10 mouse cellular contexts compared by ENCODE assay signal in genomic region chr4:130572545-130572944, GRCm38 (mm10). TPM values are rescaled to one million over a fixed set of nuclear protein-coding genes. Genes with fewer than 3 reads are reported as not detected.
DNase-seq lines count a peak whose midpoint lies in the region; ATAC-seq and TF ChIP-seq lines count a peak whose summit lies in the region.
"Had no signal": no experiment of that assay in that cellular context is flagged by ENCODE, and none has a peak within 500 bp of the region (broad histone marks: within the 10 kb centered on the region; RNA-seq: fewer than 3 reads in every experiment).

No protein-coding gene starts in this region.

- TF ChIP-seq CTCF in layer of hippocampus, adult 2 months (conservative IDR thresholded peaks at IDR 0.05), result no peak

- H3K27me3 ChIP-seq in embryonic facial prominence, embryonic 14.5 days (replicated peaks; ENCODE audit: control insufficient read depth, insufficient read depth, low read length), result no peaks in the 10 kb centered on the region
- H3K27me3 ChIP-seq in hindbrain, embryonic 14.5 days (ENCODE audit: control insufficient read depth, insufficient read depth, low read length), result no peaks in the 10 kb centered on the region
- H3K27me3 ChIP-seq in myocyte (ENCODE audit: control insufficient read depth, insufficient read depth, insufficient read length), result no peaks in the 10 kb centered on the region

- H3K27ac ChIP-seq in layer of hippocampus, adult 2 months, result peak overlapping the region; percentile 86
- no peak overlapping the region for H3K27ac ChIP-seq in embryonic facial prominence, embryonic 14.5 days (replicated peaks; ENCODE audit: low read depth, low read length)
- H3K27ac ChIP-seq in hindbrain, embryonic 14.5 days, result peak overlapping the region; percentile 94

- H3K36me3 ChIP-seq in embryonic facial prominence, embryonic 14.5 days (ENCODE audit: control insufficient read depth, insufficient read depth, low read length), result no peaks in the 10 kb centered on the region
- H3K36me3 ChIP-seq in hindbrain, embryonic 14.5 days (replicated peaks; ENCODE audit: control insufficient read depth, insufficient read depth), result no peaks in the 10 kb centered on the region
- no peaks in the 10 kb centered on the region for H3K36me3 ChIP-seq in myocyte (ENCODE audit: control insufficient read depth, insufficient read depth)

- WGBS in embryonic facial prominence, embryonic 14.5 days, result 24% methylated on average over 9 of the region's 10 CpGs
- 26% methylated on average over 10 of the region's 10 CpGs for WGBS in hindbrain, embryonic 14.5 days

- no peaks in the 10 kb centered on the region for H3K9me3 ChIP-seq in embryonic facial prominence, embryonic 14.5 days (ENCODE audit: control insufficient read depth, low read length)
- H3K9me3 ChIP-seq in hindbrain, embryonic 14.5 days (ENCODE audit: control insufficient read depth, low read length), result no peaks in the 10 kb centered on the region

- no peak overlapping the region for H3ac ChIP-seq in myocyte (ENCODE audit: control insufficient read depth, insufficient read length)

- no peaks in the 10 kb centered on the region for H3K79me2 ChIP-seq in myocyte (ENCODE audit: control insufficient read depth, insufficient read depth)

- no peak for DNase-seq in layer of hippocampus, adult 2 months (ENCODE audit: low spot score in 2 of 2)
- no peak for DNase-seq in layer of hippocampus, adult 11-12 months (ENCODE audit: low spot score)
- no peak for DNase-seq in embryonic facial prominence, embryonic 14.5 days (ENCODE audit: low spot score)
- no peak for DNase-seq in hindbrain, embryonic 14.5 days (ENCODE audit: low spot score)
- no peak for DNase-seq in right cerebral cortex, postnatal 36 days (ENCODE audit: low spot score in 2 of 2)
- no peak for DNase-seq in thymus, postnatal 25 days

- TF ChIP-seq POLR2A in myocyte (IDR thresholded peaks at IDR 0.05; ENCODE audit: insufficient read length, low read depth), result no peak

- peak overlapping the region; percentile 67 for H3K4me3 ChIP-seq in layer of hippocampus, adult 2 months
- peak overlapping the region; percentile 75 for H3K4me3 ChIP-seq in embryonic facial prominence, embryonic 14.5 days (ENCODE audit: low read depth, low read length)
- H3K4me3 ChIP-seq in hindbrain, embryonic 14.5 days (replicated peaks; ENCODE audit: low read length), result peak overlapping the region; percentile 96
- H3K4me3 ChIP-seq in myocyte, result peak overlapping the region; percentile 21

- peak overlapping the region; percentile 98 for H3K4me2 ChIP-seq in embryonic facial prominence, embryonic 14.5 days (ENCODE audit: low read depth, low read length)
- H3K4me2 ChIP-seq in hindbrain, embryonic 14.5 days (replicated peaks), result peak overlapping the region; percentile 60
- peak overlapping the region; percentile 66 for H3K4me2 ChIP-seq in myocyte (ENCODE audit: low read depth)

- H3K9ac ChIP-seq in embryonic facial prominence, embryonic 14.5 days (ENCODE audit: low read depth, low read length), result no peak overlapping the region
- H3K9ac ChIP-seq in hindbrain, embryonic 14.5 days, result peak overlapping the region; percentile 98

- no peak for ATAC-seq in embryonic facial prominence, embryonic 14.5 days (ENCODE audit: low read depth)
- no peak for ATAC-seq in hindbrain, embryonic 14.5 days (ENCODE audit: low FRiP score)
- ATAC-seq in erythroblast, adult 5-6 weeks (replicated peaks; ENCODE audit: low FRiP score, poor library complexity, severe bottlenecking), result no peak

- peaks cover 13% of the 10 kb centered on the region; the same call in 1 of the 2 replicates for H3K4me1 ChIP-seq in embryonic facial prominence, embryonic 14.5 days (ENCODE audit: control insufficient read depth, insufficient read depth, low read length)
- peaks cover 50% of the 10 kb centered on the region for H3K4me1 ChIP-seq in hindbrain, embryonic 14.5 days (replicated peaks; ENCODE audit: control insufficient read depth, insufficient read depth, low read length)

TF ChIP-seq in myocyte, 11 proteins besides CTCF, POLR2A, EP300 and RAD21:
- TF ChIP-seq CEBPB (IDR thresholded peaks at IDR 0.05; ENCODE audit: insufficient read depth, poor library complexity, severe bottlenecking) (no peak), MYOD1 (IDR thresholded peaks at IDR 0.05; ENCODE audit: control insufficient read depth in 1 of 3, insufficient read length in 2 of 3, low read depth in 2 of 3) (peak in 1 of 3 experiments; percentile 11), E2F4 (IDR thresholded peaks at IDR 0.05; ENCODE audit: insufficient read depth) (no peak), MYOG (IDR thresholded peaks at IDR 0.05; ENCODE audit: control insufficient read depth in 1 of 3, insufficient read depth in 1 of 3, insufficient read length in 2 of 3, low read depth in 2 of 3) (no peak), USF1 (IDR thresholded peaks at IDR 0.05; ENCODE audit: low read depth) (no peak), TCF3 (IDR thresholded peaks at IDR 0.05; ENCODE audit: insufficient read length, low read depth) (no peak), POLR2AphosphoS2 (IDR thresholded peaks at IDR 0.05; ENCODE audit: insufficient read length, low read depth) (no peak), TCF12 (IDR thresholded peaks at IDR 0.05; ENCODE audit: insufficient read depth, poor library complexity, severe bottlenecking) (no peak)

RNA-seq across cellular contexts. Expression of gene Nkain1, which starts 1.4 kb away (rescaled TPM):
- total RNA-seq in layer of hippocampus, adult 2 months (2021), result 10 to 100 TPM; 34.5 to 35.5 TPM
- 3.6 and 4.7 TPM in 2 replicates for polyA plus RNA-seq in embryonic facial prominence, embryonic 14.5 days (2014; fragmentation: Nextera tagmentation; extraction: Ambion mirVana)
- 20.9 and 22.9 TPM in 2 replicates for polyA plus RNA-seq in hindbrain, embryonic 14.5 days (2014; fragmentation: Nextera tagmentation; extraction: Ambion mirVana)
- 19.6 TPM for polyA plus RNA-seq in myocyte (2012; fragmentation: generic; extraction: Trizol)
- not detected in 2 replicates for total RNA-seq in erythroblast, adult 5-6 weeks (2015; ENCODE audit: low replicate concordance)
- not detected in 2 replicates for total RNA-seq in erythroblast, adult 5-6 weeks (2017; ENCODE audit: low replicate concordance)
- total RNA-seq: granulocyte monocyte progenitor cell, adult 5-6 weeks had no signal
- polyA plus RNA-seq: stomach, embryonic 16.5 days had no signal

Comparison
In these comparisons a context has a peak if more than half of its experiments do, and no peak if none do; other contexts are left out.
1. H3K4me3 ChIP-seq: peak in every context shown above with its lines; median percentile 96 in hindbrain, embryonic 14.5 days; 75 in embryonic facial prominence, embryonic 14.5 days; 67 in layer of hippocampus, adult 2 months; 21 in myocyte.